Mouse (Mus musculus) heart, embryonic 16.5 days (tissue): Measurements from ENCODE around the gene Oit1. TPM values are rescaled to one million over a fixed set of nuclear protein-coding genes. Genes with fewer than 3 reads are reported as not detected.

Experiments
- ATAC-seq: fragments of 200-750 bp; cut with Nextera tagmentation; replicated peaks from 2 replicates; pipeline ENCODE4 v1.8.0; 2017; ENCODE audit warnings: moderate number of reproducible peaks; ENCODE audit not compliant: insufficient read depth, low FRiP score; ENCODE audit errors: extremely low read depth
- H3K27ac ChIP-seq: fragments of 300-500 bp; sonication (generic); 2 replicates; pipeline ENCODE4 v1.5.1; 2014; ENCODE audit warnings: mild to moderate bottlenecking, low read length, control low read depth, moderate library complexity
- H3K27me3 ChIP-seq: fragments of 300-500 bp; sonication (generic); 2 replicates; pipeline ENCODE4 v1.6.1; 2014; ENCODE audit warnings: low read length, mixed read lengths; ENCODE audit not compliant: control insufficient read depth, insufficient read depth
- H3K36me3 ChIP-seq: fragments of 300-500 bp; sonication (generic); 2 replicates; pipeline ENCODE4 v1.6.1; 2014; ENCODE audit not compliant: control insufficient read depth, insufficient read depth
- H3K4me1 ChIP-seq: fragments of 300-500 bp; sonication (generic); 2 replicates; pipeline ENCODE4 v1.6.1; 2014; ENCODE audit warnings: low read length, mixed read lengths; ENCODE audit not compliant: control insufficient read depth, insufficient read depth
- H3K4me2 ChIP-seq: fragments of 300-500 bp; sonication (generic); 2 replicates; pipeline ENCODE4 v1.6.1; 2014; ENCODE audit warnings: low read depth, mild to moderate bottlenecking, control low read depth, low read length
- H3K4me3 ChIP-seq: fragments of 300-500 bp; sonication (generic); 2 replicates; pipeline ENCODE4 v1.5.1; 2014; ENCODE audit warnings: mild to moderate bottlenecking, control low read depth, low read length
- H3K9ac ChIP-seq: fragments of 300-500 bp; sonication (generic); 2 replicates; pipeline ENCODE4 v1.6.1; 2014; ENCODE audit warnings: low read length, control low read depth
- H3K9me3 ChIP-seq: fragments of 300-500 bp; sonication (generic); replicated peaks from 2 replicates; pipeline ENCODE4 v1.6.1; 2016; ENCODE audit warnings: low read length; ENCODE audit not compliant: control insufficient read depth
- WGBS: fragments of 180-500 bp; shearing (Covaris S2); extraction: QIAGEN DNeasy Blood & Tissue Kit; methylation state at CpG from one replicate; pipeline ENCODE4 v1.1.7; 2014; 5-methylcytosine and 5-hydroxymethylcytosine counted together
- polyA plus RNA-seq: library from polyadenylated mRNA; unstranded; fragments of >200 nt; fragmentation: Nextera tagmentation; extraction: Ambion mirVana; gene quantifications from 2 replicates; pipeline ENCODE4 v1.2.1, GENCODE M21; 2015

Gene Oit1
- polyA plus RNA-seq, 1 experiment from 2014 or later = 1.1 TPM

DNA sequence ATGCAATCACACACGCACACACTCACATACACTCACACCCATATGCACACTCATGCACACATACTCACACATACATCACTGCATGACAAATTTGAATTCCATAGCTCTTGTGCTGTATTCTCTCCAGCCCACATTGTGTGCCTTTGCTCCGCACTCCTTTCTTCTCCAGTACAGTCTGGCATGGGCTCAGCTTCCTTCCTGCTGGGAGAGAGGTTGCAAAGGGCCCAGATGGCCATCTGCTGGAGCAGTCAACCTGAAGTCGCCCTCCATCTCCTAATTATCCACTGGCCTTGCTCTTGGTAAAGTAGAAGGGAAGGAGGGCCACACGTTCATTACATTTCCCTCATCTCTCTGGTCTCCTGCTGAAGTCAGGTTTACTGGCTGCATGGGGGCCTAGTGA is 33.0 kb downstream of the Oit1 start:
- no peaks in the 10 kb centered on the region for H3K36me3 ChIP-seq
- no peaks in the 10 kb centered on the region for H3K9me3 ChIP-seq
- ATAC-seq = no peak
- H3K9ac ChIP-seq = no peak overlapping the region
- H3K27me3 ChIP-seq = no peaks in the 10 kb centered on the region
- H3K4me1 ChIP-seq = peaks cover 6% of the 10 kb centered on the region; the same call in 1 of the 2 replicates
- H3K4me2 ChIP-seq = no peak overlapping the region
- no peak overlapping the region for H3K27ac ChIP-seq
- H3K4me3 ChIP-seq = no peak overlapping the region
- 73% methylated on average over 4 of the region's 4 CpGs for WGBS

GRCm38 (mm10) chr14:8342509-8343106 is 35.9 kb downstream of the Oit1 start:
- no peak overlapping the region for H3K4me3 ChIP-seq
- no peak overlapping the region for H3K4me2 ChIP-seq
- no peaks in the 10 kb centered on the region for H3K9me3 ChIP-seq
- peak; percentile 67 for ATAC-seq
- peak overlapping the region; percentile 34; the same call in 1 of the 2 replicates for H3K27ac ChIP-seq
- WGBS = 28% methylated on average over 4 of the region's 5 CpGs
- H3K4me1 ChIP-seq = peaks cover 6% of the 10 kb centered on the region; the same call in 1 of the 2 replicates
- no peaks in the 10 kb centered on the region for H3K27me3 ChIP-seq
- no peaks in the 10 kb centered on the region for H3K36me3 ChIP-seq
- H3K9ac ChIP-seq = no peak overlapping the region

- no peak for ATAC-seq
These were observed 38.3 kb downstream of the Oit1 start for GRCm38 (mm10) chr14:8340226-8340625.

GRCm38 (mm10) chr14:8335947-8336346 is 42.6 kb downstream of the Oit1 start:
- Histone ChIP-seq H3K27me3 (no peaks in the 10 kb centered on the region), H3K9me3 (no peaks in the 10 kb centered on the region), H3K4me3 (no peak overlapping the region), H3K27ac (no peak overlapping the region), H3K36me3 (no peaks in the 10 kb centered on the region), H3K9ac (no peak overlapping the region), H3K4me2 (no peak overlapping the region), H3K4me1 (peaks cover 5% of the 10 kb centered on the region)
- whole genome bisulfite sequencing = 62% methylated on average over 10 of the region's 10 CpGs
- peak; percentile 37; the same call in 1 of the 2 replicates for ATAC-seq

More at GRCm38 (mm10) chr14:8340226-8340625, 38.3 kb downstream of the Oit1 start:
- H3K36me3 ChIP-seq = no peaks in the 10 kb centered on the region
- H3K9me3 ChIP-seq = no peaks in the 10 kb centered on the region
- H3K4me2 ChIP-seq = no peak overlapping the region
- H3K9ac ChIP-seq = no peak overlapping the region
- no peak overlapping the region for H3K27ac ChIP-seq
- H3K4me1 ChIP-seq = peaks cover 6% of the 10 kb centered on the region; the same call in 1 of the 2 replicates
- WGBS = 56% methylated on average over 4 of the region's 4 CpGs
- H3K27me3 ChIP-seq = no peaks in the 10 kb centered on the region
- no peak overlapping the region for H3K4me3 ChIP-seq

- Histone ChIP-seq H3K4me3 (no peak overlapping the region), H3K4me1 (peaks cover 5% of the 10 kb centered on the region), H3K9me3 (no peaks in the 10 kb centered on the region), H3K4me2 (no peak overlapping the region), H3K36me3 (no peaks in the 10 kb centered on the region), H3K9ac (no peak overlapping the region), H3K27me3 (no peaks in the 10 kb centered on the region), H3K27ac (no peak overlapping the region)
- WGBS = 70% methylated on average over 3 of the region's 3 CpGs
- no peak for ATAC-seq
These were observed 44.0 kb downstream of the Oit1 start for GRCm38 (mm10) chr14:8334511-8334910.

DNA sequence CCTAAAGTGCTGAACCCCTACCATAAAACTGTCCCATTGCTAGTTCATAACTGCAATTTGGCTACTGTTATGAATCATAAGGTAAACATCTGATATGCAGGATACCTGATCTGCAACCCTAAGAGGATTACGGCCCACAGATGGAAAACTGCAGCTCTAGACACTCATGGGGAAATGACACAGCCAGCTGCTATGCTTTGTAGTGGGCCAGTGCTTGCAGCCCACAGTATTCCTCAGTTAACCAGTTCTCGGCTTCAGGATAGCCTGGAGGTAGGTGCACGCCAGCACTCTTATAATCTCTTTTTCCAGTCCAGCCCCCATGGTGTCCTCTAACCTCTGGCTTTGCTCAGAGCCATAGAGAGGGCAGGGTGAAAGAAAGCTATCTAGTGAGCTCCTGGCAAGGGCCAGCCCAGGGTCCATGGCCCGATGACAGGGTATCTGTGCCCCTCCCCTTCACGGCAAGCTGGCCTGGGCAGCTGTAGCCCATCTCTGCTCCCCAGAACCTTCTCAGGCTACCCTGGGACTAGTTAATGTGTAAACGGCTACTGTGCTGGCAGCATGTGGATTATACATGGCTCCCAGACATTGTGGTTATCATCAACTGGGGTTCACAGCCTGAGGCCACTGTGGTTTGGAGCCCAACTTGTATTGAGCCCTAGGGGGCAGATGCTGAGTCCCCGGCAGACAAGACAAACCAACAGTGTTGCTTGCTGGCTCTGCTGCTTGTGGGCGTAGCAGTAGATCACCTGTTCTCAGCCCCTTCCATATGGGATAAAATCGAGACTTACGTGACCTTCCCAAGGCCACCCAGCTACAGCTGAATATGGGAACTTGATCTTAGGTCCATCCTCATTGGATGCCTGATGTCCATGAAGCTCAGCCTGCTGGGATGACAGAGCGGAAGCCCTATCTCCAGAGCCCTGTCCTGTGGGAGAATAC is 46.0 kb downstream of the Oit1 start:
- Histone ChIP-seq H3K4me2 (no peak overlapping the region), H3K36me3 (no peaks in the 10 kb centered on the region), H3K9me3 (no peaks in the 10 kb centered on the region), H3K27me3 (no peaks in the 10 kb centered on the region), H3K27ac (no peak overlapping the region), H3K4me1 (peaks cover 9% of the 10 kb centered on the region), H3K9ac (no peak overlapping the region), H3K4me3 (no peak overlapping the region)
- WGBS = 77% methylated on average over 11 of the region's 11 CpGs
- no peak for ATAC-seq

DNA sequence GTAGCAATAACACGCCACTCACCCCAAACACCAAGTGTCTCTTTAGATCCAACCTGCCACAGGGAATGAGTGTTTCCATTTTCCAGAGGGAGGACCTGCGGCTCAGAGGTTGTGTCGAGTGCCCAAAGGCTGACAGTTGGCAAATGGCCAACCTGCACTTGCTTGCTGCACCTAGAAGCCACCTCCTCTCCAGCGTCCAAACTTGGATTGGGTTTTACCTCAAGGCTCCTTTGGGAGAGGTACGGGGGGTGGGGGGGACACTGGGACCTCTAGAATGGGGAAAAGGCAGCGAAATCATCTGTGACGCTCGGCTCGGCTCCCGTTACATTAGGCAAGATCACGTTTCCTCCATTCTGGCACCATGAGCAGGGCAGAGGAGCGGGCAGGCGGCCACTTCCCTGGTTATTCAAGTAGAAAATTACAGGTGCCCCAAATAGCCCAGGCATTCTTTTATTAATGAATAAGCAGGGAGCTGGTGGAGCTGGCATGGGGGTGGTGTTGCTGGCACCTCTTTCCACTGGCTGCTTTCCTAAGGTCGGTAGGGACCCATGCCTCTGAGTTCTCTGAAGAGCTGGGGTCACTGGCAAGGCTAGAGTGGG is 47.1 kb downstream of the Oit1 start:
- Histone ChIP-seq H3K4me2 (no peak overlapping the region), H3K27ac (no peak overlapping the region), H3K36me3 (no peaks in the 10 kb centered on the region), H3K9me3 (no peaks in the 10 kb centered on the region), H3K4me1 (peaks cover 18% of the 10 kb centered on the region), H3K27me3 (no peaks in the 10 kb centered on the region), H3K9ac (no peak overlapping the region), H3K4me3 (no peak overlapping the region)
- 72% methylated on average over 14 of the region's 14 CpGs for WGBS
- no peak for ATAC-seq

DNA sequence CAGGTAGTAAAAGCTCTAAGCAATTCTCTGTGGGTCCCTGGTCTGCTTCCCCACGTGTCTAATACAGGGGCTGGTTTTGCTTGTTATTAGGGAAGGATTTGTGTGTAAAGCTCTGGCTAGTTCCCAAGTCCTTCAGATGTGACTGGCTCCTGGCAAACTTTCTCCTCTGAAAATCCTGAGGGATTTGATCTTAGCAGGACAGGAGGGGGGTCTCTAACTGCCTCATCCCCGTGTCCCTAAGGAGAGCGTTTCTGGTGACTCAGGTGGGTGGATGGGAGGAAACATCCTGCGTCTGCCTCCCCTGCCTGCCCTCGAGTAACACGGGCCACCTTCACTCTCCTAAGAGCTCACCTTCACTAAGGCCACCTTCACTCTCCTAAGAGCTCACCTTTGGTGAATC is 48.2 kb downstream of the Oit1 start:
- Histone ChIP-seq H3K9me3 (no peaks in the 10 kb centered on the region), H3K4me3 (no peak overlapping the region), H3K27ac (no peak overlapping the region), H3K27me3 (no peaks in the 10 kb centered on the region; the same call in 1 of the 2 replicates), H3K4me1 (peaks cover 18% of the 10 kb centered on the region), H3K36me3 (no peaks in the 10 kb centered on the region), H3K9ac (no peak overlapping the region), H3K4me2 (no peak overlapping the region)
- WGBS = 54% methylated on average over 6 of the region's 6 CpGs
- ATAC-seq = no peak

DNA sequence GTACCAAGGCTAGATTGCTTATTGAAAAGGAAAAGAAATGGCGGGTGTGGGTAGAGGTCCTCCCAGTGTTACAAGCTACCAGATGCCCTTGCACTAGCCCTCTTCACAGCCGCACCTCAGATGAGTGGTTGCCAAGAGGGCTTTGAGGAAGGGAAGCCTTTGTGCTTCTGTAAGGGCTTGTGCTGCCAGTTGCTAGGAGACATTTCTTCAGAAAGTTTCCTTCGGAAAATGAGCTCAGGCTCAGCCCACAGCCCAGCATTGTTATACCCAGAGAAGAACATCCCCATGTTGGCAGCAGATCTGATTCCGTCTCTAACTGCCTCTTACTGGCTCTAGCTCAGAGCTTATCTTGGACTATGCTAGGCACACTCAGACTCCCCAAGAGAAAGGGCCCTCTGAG is 49.0 kb downstream of the Oit1 start:
- H3K9me3 ChIP-seq = no peaks in the 10 kb centered on the region
- no peak for ATAC-seq
- no peak overlapping the region for H3K4me3 ChIP-seq
- H3K4me1 ChIP-seq = peaks cover 18% of the 10 kb centered on the region
- no peak overlapping the region for H3K4me2 ChIP-seq
- H3K27me3 ChIP-seq = no peaks in the 10 kb centered on the region; the same call in 1 of the 2 replicates
- H3K9ac ChIP-seq = no peak overlapping the region
- 56% methylated on average over 4 of the region's 4 CpGs for WGBS
- H3K27ac ChIP-seq = no peak overlapping the region
- H3K36me3 ChIP-seq = no peaks in the 10 kb centered on the region
